Mouse (Mus musculus) olfactory bulb, adult 2 months (tissue): ENCODE measurements around the gene Kif1b. TPM values are rescaled to one million over a fixed set of nuclear protein-coding genes. Genes with fewer than 3 reads are reported as not detected.
"Not testable (repeated sequence)": the region's sequence is repeated elsewhere in the genome, so short reads cannot be mapped to it uniquely, and the experiment has no call there.

Experiments
- H3K27ac ChIP-seq: fragments of 200-500 bp; 2 replicates; pipeline ENCODE4 v1.5.1; 2012; ENCODE audit warnings: low read depth, low read length; ENCODE audit not compliant: insufficient read depth
- H3K4me1 ChIP-seq: fragments of 200-500 bp; 2 replicates; pipeline ENCODE4 v1.6.1; 2012; ENCODE audit warnings: low read length; ENCODE audit not compliant: control insufficient read depth, insufficient read depth
- H3K4me3 ChIP-seq: fragments of 200-500 bp; 2 replicates; pipeline ENCODE4 v1.5.1; 2012; ENCODE audit warnings: mild to moderate bottlenecking, low read depth, low read length, moderate library complexity; ENCODE audit not compliant: insufficient read depth
- CTCF ChIP-seq: fragments of 200-500 bp; IDR thresholded peaks from 2 replicates; pipeline ENCODE4 v1.5.1; 2012; ENCODE audit warnings: low read depth, mild to moderate bottlenecking, low read length, moderate library complexity; ENCODE audit not compliant: insufficient read depth
- POLR2A ChIP-seq: fragments of 200-500 bp; IDR thresholded peaks from 2 replicates; pipeline ENCODE4 v1.6.1; 2012; ENCODE audit warnings: mild to moderate bottlenecking, low read depth, low read length, moderate library complexity; ENCODE audit not compliant: insufficient read depth
- WGBS: fragments of 180-500 bp; shearing (Covaris S2); methylation state at CpG from one replicate; pipeline ENCODE4 v1.1.7; 2018; 5-methylcytosine and 5-hydroxymethylcytosine counted together
- polyA plus RNA-seq: library from polyadenylated mRNA; stranded (reverse); fragments of >200 nt; gene quantifications from 2 replicates; pipeline ENCODE4 v1.2.4, GENCODE M21; 2012; ENCODE audit warnings: low replicate concordance; ENCODE audit not compliant: missing spikeins, insufficient read depth, insufficient read length

Kif1b gene
- polyA plus RNA-seq, 1 experiment, result 79.8 TPM

GRCm38 (mm10) chr4:149220481-149220880, 87.0 kb downstream of the Kif1b start:
- Histone ChIP-seq H3K4me1 (peaks cover 6% of the 10 kb centered on the region), H3K27ac (no peak overlapping the region), H3K4me3 (no peak overlapping the region)
- WGBS, result 59% methylated on average over 17 of the region's 17 CpGs
- no peak for TF ChIP-seq POLR2A
- TF ChIP-seq CTCF, result no peak

GRCm38 (mm10) chr4:149220042-149220473, 87.4 kb downstream of the Kif1b start:
- H3K4me3 ChIP-seq, result no peak overlapping the region
- no peak overlapping the region for H3K27ac ChIP-seq
- TF ChIP-seq POLR2A (no peak), CTCF (no peak)
- WGBS, result 34% methylated on average over 5 of the region's 5 CpGs
- H3K4me1 ChIP-seq, result peaks cover 6% of the 10 kb centered on the region

- Histone ChIP-seq H3K4me3 (no peak overlapping the region), H3K27ac (no peak overlapping the region), H3K4me1 (peaks cover 6% of the 10 kb centered on the region)
- no peak for TF ChIP-seq POLR2A
- no peak for TF ChIP-seq CTCF
- 65% methylated on average over 12 of the region's 12 CpGs for WGBS
These were observed 88.0 kb downstream of the Kif1b start for GRCm38 (mm10) chr4:149219401-149220041.

GRCm38 (mm10) chr4:149218476-149218875, 89.0 kb downstream of the Kif1b start:
- no peak for TF ChIP-seq CTCF
- TF ChIP-seq POLR2A, result no peak
- 93% methylated on average over 5 of the region's 5 CpGs for WGBS
- Histone ChIP-seq H3K27ac (no peak overlapping the region), H3K4me3 (no peak overlapping the region), H3K4me1 (peaks cover 6% of the 10 kb centered on the region)

GRCm38 (mm10) chr4:149215982-149216381, 91.5 kb downstream of the Kif1b start:
- no peak overlapping the region for H3K4me3 ChIP-seq
- no peak for TF ChIP-seq CTCF
- TF ChIP-seq POLR2A, result no peak
- 93% methylated on average over 9 of the region's 9 CpGs for WGBS

GRCm38 (mm10) chr4:149215397-149215796, 92.1 kb downstream of the Kif1b start:
- 74% methylated on average over 2 of the region's 2 CpGs for WGBS
- Histone ChIP-seq H3K4me3 (no peak overlapping the region), H3K4me1 (peaks cover 3% of the 10 kb centered on the region), H3K27ac (no peak overlapping the region)
- TF ChIP-seq POLR2A (no peak), CTCF (no peak)

More at GRCm38 (mm10) chr4:149215982-149216381, 91.5 kb downstream of the Kif1b start:
- no peak overlapping the region for H3K27ac ChIP-seq
- peaks cover 6% of the 10 kb centered on the region for H3K4me1 ChIP-seq

GRCm38 (mm10) chr4:149214468-149214867, 93.0 kb downstream of the Kif1b start:
- not testable (repeated sequence) for H3K4me3 ChIP-seq, H3K4me1 ChIP-seq, H3K27ac ChIP-seq
- WGBS, result 94% methylated on average over 2 of the region's 2 CpGs

GRCm38 (mm10) chr4:149213466-149213865, 94.0 kb downstream of the Kif1b start:
- TF ChIP-seq POLR2A (no peak), CTCF (no peak)

GRCm38 (mm10) chr4:149211441-149211840, 96.1 kb downstream of the Kif1b start:
- not testable (repeated sequence) for H3K27ac ChIP-seq, H3K4me1 ChIP-seq, H3K4me3 ChIP-seq
- 97% methylated on average over 6 of the region's 6 CpGs for WGBS

More at GRCm38 (mm10) chr4:149213466-149213865, 94.0 kb downstream of the Kif1b start:
- WGBS, result 96% methylated on average over 9 of the region's 9 CpGs
- Histone ChIP-seq H3K4me3 (no peak overlapping the region), H3K4me1 (0 out of 2 replicates have a peak, but pooled peaks cover 2% of the 10 kb centered on the region), H3K27ac (no peak overlapping the region)

GRCm38 (mm10) chr4:149202467-149202866, 105.0 kb downstream of the Kif1b start:
- WGBS, result 87% methylated on average over 3 of the region's 3 CpGs
- Histone ChIP-seq H3K4me1 (no peaks in the 10 kb centered on the region), H3K4me3 (no peak overlapping the region), H3K27ac (no peak overlapping the region)
- TF ChIP-seq POLR2A (no peak), CTCF (no peak)
